Mouse (Mus musculus): ENCODE measurements around the gene Npy2r.

The Npy2r gene

DNA sequence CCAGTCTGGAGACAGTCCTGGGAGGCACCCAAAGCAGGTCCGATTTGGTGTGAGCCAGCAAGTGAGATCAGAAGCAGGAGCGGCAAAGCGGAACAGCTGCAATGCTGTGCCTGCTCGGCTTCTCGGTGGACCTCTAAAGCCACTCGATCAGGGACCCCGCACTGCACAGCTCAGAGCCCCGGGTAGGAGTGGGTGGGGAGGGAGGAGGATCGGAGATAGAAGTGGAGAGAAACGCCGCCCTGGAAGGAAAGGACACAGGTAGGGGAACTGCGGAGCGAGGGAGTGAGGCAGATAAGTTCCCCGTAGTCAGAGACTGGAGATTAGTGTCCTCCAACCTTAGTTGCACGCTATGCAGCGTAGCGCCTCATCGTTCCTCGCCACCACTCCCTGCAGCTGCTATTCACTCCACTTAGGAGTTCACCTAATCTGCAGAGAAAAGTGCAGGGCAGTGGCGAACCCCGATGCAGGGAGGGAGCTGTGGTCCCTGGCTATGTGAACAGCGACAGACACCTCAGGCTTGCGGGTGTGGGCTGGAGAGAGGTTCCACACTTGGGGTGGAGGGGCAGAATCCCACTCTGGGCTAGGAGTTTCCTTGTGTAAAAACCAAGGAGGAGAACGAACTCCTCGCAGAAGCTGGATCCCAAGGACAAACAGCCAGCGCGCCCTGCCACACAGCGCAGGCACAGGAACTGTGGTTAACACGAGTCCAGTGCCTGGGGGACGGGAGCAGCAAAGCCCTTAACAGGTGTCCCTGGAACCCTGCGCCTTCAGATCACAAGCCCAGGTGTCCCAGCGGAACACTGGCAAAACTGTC, at the start of gene Npy2r:
TSS of gene Npy2r (minus strand) at position 177 of the 814 bp plus-strand sequence.
- in situ Hi-C loops (cut with MboI; ENCODE audit: low pct_unique_long_range_greater_than_20kb in 1 of 2, low sequenced_read_pairs in 2 of 2, unreplicated experiment in 1 of 2), result no loop called here

DNA sequence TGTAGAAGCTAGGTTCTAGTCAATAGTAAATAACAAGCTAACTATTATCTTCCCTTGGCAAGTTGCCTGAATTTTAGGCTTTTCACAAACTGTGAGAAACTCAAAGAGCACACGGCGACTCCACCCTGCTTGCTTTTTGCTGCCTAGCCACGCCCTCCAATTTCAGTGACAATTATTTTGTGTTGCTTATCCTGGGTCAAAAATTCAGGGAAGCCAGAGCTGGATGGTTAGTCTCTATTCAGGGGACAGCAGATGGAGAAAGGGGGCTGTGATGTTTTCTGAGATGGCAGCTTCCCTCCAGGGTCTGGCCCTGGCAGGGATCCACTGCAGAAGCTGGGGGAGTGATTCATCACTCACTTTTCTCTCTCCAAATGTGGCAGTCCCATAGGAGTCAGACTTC, 9.9 kb upstream of the Npy2r start:
- in situ Hi-C loops (cut with MboI; ENCODE audit: low pct_unique_long_range_greater_than_20kb in 1 of 2, low sequenced_read_pairs in 2 of 2, unreplicated experiment in 1 of 2), result no loop called here

DNA sequence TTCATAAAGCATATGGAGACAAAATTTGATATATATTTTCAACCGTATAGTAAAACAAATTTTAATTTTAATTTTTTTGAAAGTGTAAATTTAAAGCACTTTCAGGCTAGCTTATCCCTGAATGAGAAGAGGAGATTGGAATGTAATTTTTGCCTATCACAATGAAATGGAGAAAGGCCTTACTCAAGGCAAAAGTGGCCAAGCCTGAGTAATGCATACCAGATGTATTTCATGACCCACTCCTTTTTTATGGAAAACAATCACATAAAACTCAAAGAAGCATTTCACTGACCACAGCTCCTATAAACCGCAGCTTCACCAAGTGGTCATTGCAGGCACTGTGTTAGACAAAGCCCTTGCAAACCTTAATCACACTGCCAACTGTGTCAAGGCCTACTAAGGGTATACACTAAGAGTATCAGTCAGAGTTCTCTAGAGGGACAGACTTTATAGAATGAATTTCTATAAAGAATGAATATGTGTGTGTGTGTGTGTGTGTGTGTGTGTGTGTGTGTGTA, 8.5 kb upstream of the Npy2r start:
- in situ Hi-C loops (cut with MboI; ENCODE audit: low pct_unique_long_range_greater_than_20kb in 1 of 2, low sequenced_read_pairs in 2 of 2, unreplicated experiment in 1 of 2), result no loop called here

DNA sequence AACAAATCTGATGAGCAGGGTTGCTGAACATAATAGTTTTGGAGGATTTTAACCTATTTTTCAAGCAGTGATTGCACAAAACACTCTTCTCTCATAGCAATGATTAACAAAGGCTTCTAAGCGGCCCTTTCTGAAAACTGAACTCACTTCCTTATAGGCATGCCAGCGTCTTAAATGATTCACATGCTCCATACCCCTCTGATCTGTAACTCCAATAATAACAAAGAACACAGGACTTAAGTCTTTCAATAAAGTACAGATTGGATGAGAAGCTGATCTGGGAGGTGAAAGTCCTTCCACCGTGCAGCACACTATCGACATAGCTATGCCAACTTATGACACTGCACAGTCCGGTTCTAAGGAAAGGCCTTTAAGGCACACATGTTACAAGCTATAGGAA, 2.0 kb upstream of the Npy2r start:
- in situ Hi-C loops (cut with MboI; ENCODE audit: low pct_unique_long_range_greater_than_20kb in 1 of 2, low sequenced_read_pairs in 2 of 2, unreplicated experiment in 1 of 2), result no loop called here

DNA sequence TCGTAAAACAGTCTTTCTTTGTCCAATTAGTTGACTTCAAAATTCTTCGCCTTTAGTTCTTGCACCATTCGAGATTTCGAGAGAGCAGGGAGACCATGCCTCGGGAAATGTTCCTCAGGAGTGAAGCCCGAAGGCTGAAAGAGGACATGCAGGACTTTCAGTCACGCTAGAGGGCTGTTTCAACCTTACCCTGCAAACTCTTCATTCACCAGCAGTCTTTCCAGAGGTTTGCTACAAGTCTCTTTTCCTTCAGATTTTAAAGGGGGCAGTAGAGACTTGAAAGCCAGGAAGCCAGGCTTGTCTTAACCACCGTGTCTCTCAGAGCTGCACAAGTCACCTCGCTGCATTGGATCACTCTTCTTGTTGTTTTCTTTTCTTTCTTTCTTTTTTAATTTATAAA, 869 bp upstream of the Npy2r start:
- in situ Hi-C loops (cut with MboI; ENCODE audit: low pct_unique_long_range_greater_than_20kb in 1 of 2, low sequenced_read_pairs in 2 of 2, unreplicated experiment in 1 of 2), result no loop called here

DNA sequence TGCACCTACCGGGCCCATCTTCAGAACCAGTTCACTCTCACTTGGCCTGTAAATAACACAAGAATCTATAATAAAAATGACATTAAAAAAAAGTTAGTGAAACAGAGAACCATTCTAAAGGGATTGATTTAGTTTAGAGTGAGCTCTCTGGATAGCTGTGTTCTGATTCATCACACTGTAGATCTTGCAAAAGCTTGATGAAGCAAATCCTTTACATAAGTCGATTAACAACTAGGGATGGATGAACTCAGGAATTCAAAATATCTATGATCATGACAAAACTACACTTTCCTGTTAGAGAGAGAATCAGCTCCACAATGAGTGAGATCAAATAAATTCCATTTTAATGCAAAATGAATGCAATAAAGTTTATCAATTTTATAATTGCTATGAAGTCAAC, 6.4 kb downstream of the Npy2r start:
- in situ Hi-C loops (cut with MboI; ENCODE audit: low pct_unique_long_range_greater_than_20kb in 1 of 2, low sequenced_read_pairs in 2 of 2, unreplicated experiment in 1 of 2), result no loop called here

DNA sequence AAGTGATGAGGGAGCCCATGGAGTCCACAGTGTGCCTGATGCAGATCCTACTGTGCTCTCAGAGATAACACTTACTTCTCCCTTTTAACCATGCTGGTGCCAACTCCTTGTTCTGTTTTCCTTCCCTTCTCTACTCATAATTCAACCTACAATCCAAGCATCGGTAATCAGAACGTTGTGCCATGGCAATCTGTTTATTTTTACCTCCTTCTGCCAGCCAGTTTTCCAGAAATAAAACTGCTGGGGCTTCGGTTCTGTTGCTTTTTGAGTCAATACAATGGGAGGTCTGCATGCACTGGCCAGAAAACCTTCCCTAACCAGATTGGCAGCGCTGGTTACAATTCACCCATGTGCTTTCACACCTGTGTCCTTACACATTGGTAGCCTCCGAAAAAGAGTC, 7.9 kb downstream of the Npy2r start:
- in situ Hi-C loops (cut with MboI; ENCODE audit: low pct_unique_long_range_greater_than_20kb in 1 of 2, low sequenced_read_pairs in 2 of 2, unreplicated experiment in 1 of 2), result no loop called here

DNA sequence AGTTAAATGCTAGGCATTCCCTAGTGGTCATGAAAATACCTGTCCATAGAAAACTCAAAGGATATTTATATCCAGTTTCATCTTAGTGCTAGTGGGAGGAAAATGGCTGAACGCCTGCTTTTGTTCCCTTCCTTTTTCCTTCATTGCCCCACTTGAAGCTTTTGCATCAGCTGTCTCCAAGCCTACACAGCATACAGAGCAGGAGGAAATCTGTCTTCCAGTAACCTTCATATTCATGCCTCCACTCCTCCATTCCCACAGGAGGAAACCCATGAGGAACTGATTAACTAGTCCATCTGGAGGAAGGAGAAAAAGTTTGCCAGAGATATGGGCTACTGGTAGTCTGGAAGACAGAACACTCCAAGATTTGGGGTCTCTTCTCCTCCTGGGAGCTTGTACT, 23.1 kb downstream of the Npy2r start:
- in situ Hi-C loops (cut with MboI; ENCODE audit: low pct_unique_long_range_greater_than_20kb in 1 of 2, low sequenced_read_pairs in 2 of 2, unreplicated experiment in 1 of 2), result no loop called here

DNA sequence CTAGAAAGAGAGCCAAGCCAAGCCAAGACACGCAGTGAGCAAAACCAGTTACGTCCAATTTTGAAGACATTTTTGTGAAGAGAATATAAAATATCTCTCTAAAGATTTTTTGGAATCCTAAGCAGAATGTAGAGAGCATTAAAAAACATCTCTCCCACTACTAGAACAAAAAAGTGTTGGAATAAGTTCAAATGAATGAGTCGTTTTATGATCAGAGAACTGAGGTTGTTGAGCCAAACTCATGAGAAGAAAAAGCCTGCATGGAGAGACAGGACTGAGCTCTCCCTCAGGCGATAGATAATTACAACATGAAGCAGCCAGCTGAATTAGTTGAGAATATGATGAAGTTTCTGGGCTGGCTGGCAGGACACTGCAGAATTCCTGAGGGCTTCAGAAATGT, 49.9 kb downstream of the Npy2r start:
- in situ Hi-C loops (cut with MboI; ENCODE audit: low pct_unique_long_range_greater_than_20kb in 1 of 2, low sequenced_read_pairs in 2 of 2, unreplicated experiment in 1 of 2), result no loop called here

All from mouse embryonic stem cell (cell line).